Mouse (Mus musculus) C2C12 (cell line): ENCODE measurements around the gene Tfap2a.

Source experiments
- CEBPB ChIP-seq: IDR thresholded peaks from one replicate; pipeline ENCODE4 v1.6.1; 2011; ENCODE audit warnings: low read depth, mild to moderate bottlenecking, control low read depth, moderate library complexity
- CTCF ChIP-seq: IDR thresholded peaks from one replicate; pipeline ENCODE4 v1.5.1; 2011; ENCODE audit not compliant: control insufficient read depth, insufficient read depth, insufficient read length
- MAX ChIP-seq: IDR thresholded peaks from one replicate; pipeline ENCODE4 v1.6.1; 2011; ENCODE audit warnings: mild to moderate bottlenecking, control low read depth
- MYOD1 ChIP-seq: IDR thresholded peaks from one replicate; pipeline ENCODE4 v1.6.1; 2011; ENCODE audit warnings: low read depth; ENCODE audit not compliant: control insufficient read depth, insufficient read length
- MYOG ChIP-seq: IDR thresholded peaks from one replicate; pipeline ENCODE4 v1.6.1; 2011; ENCODE audit not compliant: control insufficient read depth, insufficient read length; ENCODE audit errors: extremely low read depth
- USF1 ChIP-seq: IDR thresholded peaks from one replicate; pipeline ENCODE4 v1.6.1; 2011; ENCODE audit warnings: low read depth, mild to moderate bottlenecking, control low read depth, moderate library complexity

- TF ChIP-seq CTCF, result no peak
- no peak for TF ChIP-seq MAX
- TF ChIP-seq USF1, result no peak
- no peak for TF ChIP-seq MYOD1
- no peak for TF ChIP-seq MYOG
- TF ChIP-seq CEBPB, result no peak
Measured at GRCm38 (mm10) chr13:40737761-40738160, 415 bp downstream of the Tfap2a start.
